Mouse (Mus musculus) neural tube, embryonic 12.5 days (tissue): Measurements from ENCODE around the gene N6amt1. TPM values are rescaled to one million over a fixed set of nuclear protein-coding genes. Genes with fewer than 3 reads are reported as not detected.

Experiments
- ATAC-seq: fragments of 200-750 bp; cut with Nextera tagmentation; 2 replicates; pipeline ENCODE4 v1.8.0; 2017; ENCODE audit warnings: low read depth, mild to moderate bottlenecking, moderate TSS enrichment, moderate library complexity; ENCODE audit not compliant: low FRiP score
- H3K27ac ChIP-seq: fragments of 300-500 bp; sonication (generic); 2 replicates; pipeline ENCODE4 v1.5.1; 2016
- H3K27me3 ChIP-seq: fragments of 300-500 bp; sonication (generic); replicated peaks from 2 replicates; pipeline ENCODE4 v1.6.1; 2016; ENCODE audit warnings: mild to moderate bottlenecking
- H3K36me3 ChIP-seq: fragments of 300-500 bp; sonication (generic); 2 replicates; pipeline ENCODE4 v1.6.1; 2016; ENCODE audit warnings: mild to moderate bottlenecking
- H3K4me1 ChIP-seq: fragments of 300-500 bp; sonication (generic); 2 replicates; pipeline ENCODE4 v1.6.1; 2016
- H3K4me2 ChIP-seq: fragments of 300-500 bp; sonication (generic); replicated peaks from 2 replicates; pipeline ENCODE4 v1.6.1; 2016; ENCODE audit warnings: mild to moderate bottlenecking
- H3K4me3 ChIP-seq: fragments of 300-500 bp; sonication (generic); 2 replicates; pipeline ENCODE4 v1.5.1; 2016
- H3K9ac ChIP-seq: fragments of 300-500 bp; sonication (generic); 2 replicates; pipeline ENCODE4 v1.6.1; 2016; ENCODE audit warnings: mild to moderate bottlenecking
- H3K9me3 ChIP-seq: fragments of 300-500 bp; sonication (generic); 2 replicates; pipeline ENCODE4 v1.6.1; 2016; ENCODE audit warnings: mild to moderate bottlenecking
- WGBS: fragments of 180-500 bp; shearing (Covaris S2); methylation state at CpG from one replicate; pipeline ENCODE4 v1.1.7; 2016; 5-methylcytosine and 5-hydroxymethylcytosine counted together
- polyA plus RNA-seq: library from polyadenylated mRNA; unstranded; fragments of >200 nt; fragmentation: Nextera tagmentation; extraction: Ambion mirVana; gene quantifications from 2 replicates; pipeline ENCODE4 v1.2.1, GENCODE M21; 2016

The N6amt1 gene
- 16.5 and 18.8 TPM in 2 replicates for polyA plus RNA-seq

DNA sequence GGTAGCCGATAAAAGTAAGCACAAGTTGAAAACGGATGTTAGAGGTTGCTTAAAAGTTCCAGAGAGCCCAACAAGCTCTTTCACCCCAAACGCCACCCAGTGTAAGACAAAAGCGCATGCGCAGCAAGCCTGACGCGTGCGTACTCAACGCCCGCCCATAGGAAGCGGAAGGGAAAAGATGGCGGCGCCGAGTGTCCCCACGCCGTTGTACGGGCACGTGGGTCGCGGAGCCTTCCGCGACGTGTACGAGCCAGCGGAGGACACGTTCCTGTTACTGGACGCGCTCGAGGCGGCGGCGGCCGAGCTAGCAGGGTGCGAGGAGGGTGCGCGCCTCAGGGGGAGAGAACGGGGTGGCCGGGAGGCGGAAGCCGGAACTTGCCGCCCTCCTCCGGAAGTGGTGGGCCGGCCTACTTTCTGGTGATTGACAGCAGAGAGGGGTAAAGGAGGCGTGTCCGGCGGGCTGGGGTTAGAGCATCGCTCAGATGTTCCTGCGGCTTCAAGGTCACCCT, at the start of gene N6amt1:
Gene N6amt1, plus strand, starts transcription at position 111 of the 509 bp plus-strand sequence.
- ATAC-seq, result peak; percentile 99
- Histone ChIP-seq H3K27ac (peak within 1 kb of the TSS; percentile 74; the same call in 1 of the 2 replicates), H3K9me3 (no peaks in the 10 kb centered on the region), H3K4me2 (peak within 1 kb of the TSS; percentile 53), H3K36me3 (0 out of 2 replicates have a peak, but pooled peaks cover 7% of the 10 kb centered on the region), H3K4me1 (no peaks in the 10 kb centered on the region), H3K27me3 (no peaks in the 10 kb centered on the region), H3K9ac (peak within 1 kb of the TSS; percentile 58), H3K4me3 (peak within 1 kb of the TSS; percentile 70)
- under 1% methylated on average over 48 of the region's 48 CpGs for WGBS

DNA sequence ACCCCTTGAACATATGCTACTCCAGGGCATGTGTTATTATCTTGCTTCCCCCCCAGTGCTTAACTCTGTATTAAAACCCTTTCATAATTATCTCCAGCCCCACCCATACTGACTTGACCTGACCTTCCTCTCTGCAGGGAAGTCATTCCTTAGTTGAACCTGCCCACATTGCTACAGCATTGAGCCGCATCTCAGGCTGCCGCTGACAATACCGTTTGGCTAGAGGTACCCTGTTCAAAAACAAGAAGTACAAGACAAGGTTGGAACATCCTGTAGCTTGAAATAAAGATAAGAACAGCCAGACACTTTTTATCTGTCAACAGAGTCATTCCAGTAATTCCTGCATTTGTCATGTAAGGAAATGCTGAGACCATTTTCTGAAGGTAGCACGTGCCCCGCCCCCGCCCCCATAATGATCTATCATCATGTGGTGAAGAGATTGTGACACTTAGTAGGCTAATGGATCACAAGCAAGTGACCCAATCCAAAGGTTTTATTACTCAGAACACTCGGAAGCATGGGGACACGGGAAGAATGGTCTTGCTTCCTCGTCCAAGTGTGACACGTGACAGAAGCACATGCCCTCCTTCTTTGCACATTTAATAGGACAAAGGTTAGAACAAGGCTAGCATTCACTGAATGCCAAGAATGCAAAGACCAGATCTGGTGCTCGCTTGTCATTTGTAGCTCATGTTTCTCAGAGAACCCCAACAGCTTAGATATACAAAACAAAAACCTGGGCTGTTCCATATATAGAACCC, 48.6 kb upstream of the N6amt1 start:
- H3K9ac ChIP-seq, result no peak overlapping the region
- H3K4me1 ChIP-seq, result no peaks in the 10 kb centered on the region
- H3K27me3 ChIP-seq, result no peaks in the 10 kb centered on the region
- 83% methylated on average over 11 of the region's 11 CpGs for WGBS
- no peak overlapping the region for H3K4me3 ChIP-seq
- H3K36me3 ChIP-seq, result no peaks in the 10 kb centered on the region
- H3K27ac ChIP-seq, result no peak overlapping the region
- no peak for ATAC-seq
- H3K4me2 ChIP-seq, result no peak overlapping the region
- no peaks in the 10 kb centered on the region for H3K9me3 ChIP-seq

DNA sequence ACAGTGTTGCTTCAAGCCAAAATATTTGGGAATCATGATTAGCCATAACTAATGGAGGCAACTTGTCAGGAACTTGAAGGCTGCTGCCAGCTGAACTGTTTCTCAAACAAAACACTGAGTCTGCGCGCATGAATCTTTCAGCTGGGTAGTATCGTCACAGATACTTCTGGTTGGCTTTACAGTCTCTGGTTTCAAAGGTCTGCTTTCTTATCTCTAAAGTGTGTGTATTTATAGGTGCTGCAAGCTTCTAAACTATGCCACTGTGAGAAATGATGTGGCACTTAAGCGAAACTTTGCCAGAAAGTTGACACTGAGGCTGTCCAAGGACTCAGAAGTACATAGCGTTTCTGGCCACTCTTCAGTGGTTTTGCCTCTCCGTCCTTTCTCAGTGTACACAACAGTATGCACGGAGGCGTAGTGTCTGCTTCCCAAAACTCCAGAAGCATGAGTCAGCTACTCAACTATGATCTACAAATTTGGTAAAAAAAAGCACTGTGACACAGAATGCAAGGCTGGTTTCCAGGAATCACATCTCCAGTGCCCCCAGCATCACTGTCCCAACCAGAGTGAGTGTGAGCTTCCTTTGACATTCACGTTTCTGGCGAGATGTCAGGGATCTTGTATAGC, 46.8 kb upstream of the N6amt1 start:
- no peaks in the 10 kb centered on the region for H3K4me1 ChIP-seq
- no peak overlapping the region for H3K9ac ChIP-seq
- no peak overlapping the region for H3K4me2 ChIP-seq
- WGBS, result 83% methylated on average over 10 of the region's 10 CpGs
- no peaks in the 10 kb centered on the region for H3K36me3 ChIP-seq
- no peaks in the 10 kb centered on the region for H3K9me3 ChIP-seq
- ATAC-seq, result no peak
- no peak overlapping the region for H3K27ac ChIP-seq
- no peaks in the 10 kb centered on the region for H3K27me3 ChIP-seq
- no peak overlapping the region for H3K4me3 ChIP-seq

- Histone ChIP-seq H3K9me3 (no peaks in the 10 kb centered on the region), H3K36me3 (no peaks in the 10 kb centered on the region), H3K27me3 (no peaks in the 10 kb centered on the region), H3K4me3 (no peak overlapping the region), H3K27ac (no peak overlapping the region), H3K4me2 (no peak overlapping the region), H3K4me1 (no peaks in the 10 kb centered on the region), H3K9ac (no peak overlapping the region)
- WGBS, result 89% methylated on average over 4 of the region's 4 CpGs
- ATAC-seq, result no peak
Observed at GRCm38 (mm10) chr16:87310659-87311058, 43.3 kb upstream of the N6amt1 start.

DNA sequence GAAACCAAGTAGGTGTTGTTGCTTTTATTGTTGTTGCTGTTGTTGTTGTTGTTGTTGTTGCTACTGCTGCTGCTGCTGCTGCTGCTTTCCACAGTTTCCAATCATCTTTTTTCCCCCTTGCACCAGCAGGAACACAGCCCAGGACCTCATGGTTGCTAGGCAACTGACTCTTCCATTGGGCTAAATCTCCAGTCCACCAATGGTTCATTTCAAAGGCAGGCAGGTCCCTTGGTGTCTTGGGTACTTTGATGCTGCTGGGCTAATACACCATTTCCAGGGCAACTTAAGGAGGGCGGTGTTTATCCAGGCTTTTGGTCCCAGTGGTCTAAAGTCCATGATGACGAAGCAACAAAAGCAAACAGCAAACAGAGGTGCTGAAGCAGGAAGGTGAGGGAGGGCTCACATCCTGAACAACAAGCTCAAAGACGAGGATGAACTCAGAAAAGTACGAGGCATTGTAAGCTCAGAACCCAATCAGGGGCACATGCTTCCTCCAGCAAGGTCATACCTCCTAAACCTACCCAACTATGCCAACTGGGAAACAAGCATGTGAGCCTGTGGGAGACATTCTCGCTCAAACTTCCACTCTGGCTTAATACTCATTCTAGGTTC, 35.7 kb upstream of the N6amt1 start:
- Histone ChIP-seq H3K4me3 (no peak overlapping the region), H3K4me1 (peaks cover 10% of the 10 kb centered on the region; the same call in 1 of the 2 replicates), H3K27me3 (no peaks in the 10 kb centered on the region), H3K9ac (no peak overlapping the region), H3K4me2 (no peak overlapping the region), H3K27ac (no peak overlapping the region), H3K36me3 (no peaks in the 10 kb centered on the region), H3K9me3 (no peaks in the 10 kb centered on the region)
- 61% methylated on average over 5 of the region's 5 CpGs for WGBS
- peak; percentile 62 for ATAC-seq

DNA sequence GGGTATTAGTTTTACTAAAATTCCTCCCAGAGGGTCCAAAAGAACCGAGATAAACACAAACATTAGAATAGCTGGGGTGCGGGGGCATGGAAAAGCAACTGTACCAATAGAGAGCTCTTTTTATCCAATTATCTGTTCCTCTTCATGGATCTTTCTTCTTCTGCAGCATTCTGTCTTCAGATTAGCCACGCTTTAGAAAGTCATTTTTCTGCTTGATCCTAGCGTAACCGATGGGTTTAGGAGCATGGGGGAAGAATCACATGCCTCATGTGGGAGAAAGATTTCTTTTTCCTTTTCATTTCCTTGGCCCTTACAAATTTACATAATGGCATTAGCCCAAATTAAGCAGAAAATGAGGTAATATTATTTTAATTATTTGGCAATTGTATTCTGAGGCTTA, 35.0 kb upstream of the N6amt1 start:
- peaks cover 10% of the 10 kb centered on the region; the same call in 1 of the 2 replicates for H3K4me1 ChIP-seq
- H3K9ac ChIP-seq, result no peak overlapping the region
- WGBS, result 30% methylated on average over 5 of the region's 5 CpGs
- no peaks in the 10 kb centered on the region for H3K36me3 ChIP-seq
- ATAC-seq, result peak; percentile 65; the same call in 1 of the 2 replicates
- H3K4me3 ChIP-seq, result no peak overlapping the region
- no peaks in the 10 kb centered on the region for H3K27me3 ChIP-seq
- no peak overlapping the region for H3K4me2 ChIP-seq
- H3K9me3 ChIP-seq, result no peaks in the 10 kb centered on the region
- no peak overlapping the region for H3K27ac ChIP-seq

DNA sequence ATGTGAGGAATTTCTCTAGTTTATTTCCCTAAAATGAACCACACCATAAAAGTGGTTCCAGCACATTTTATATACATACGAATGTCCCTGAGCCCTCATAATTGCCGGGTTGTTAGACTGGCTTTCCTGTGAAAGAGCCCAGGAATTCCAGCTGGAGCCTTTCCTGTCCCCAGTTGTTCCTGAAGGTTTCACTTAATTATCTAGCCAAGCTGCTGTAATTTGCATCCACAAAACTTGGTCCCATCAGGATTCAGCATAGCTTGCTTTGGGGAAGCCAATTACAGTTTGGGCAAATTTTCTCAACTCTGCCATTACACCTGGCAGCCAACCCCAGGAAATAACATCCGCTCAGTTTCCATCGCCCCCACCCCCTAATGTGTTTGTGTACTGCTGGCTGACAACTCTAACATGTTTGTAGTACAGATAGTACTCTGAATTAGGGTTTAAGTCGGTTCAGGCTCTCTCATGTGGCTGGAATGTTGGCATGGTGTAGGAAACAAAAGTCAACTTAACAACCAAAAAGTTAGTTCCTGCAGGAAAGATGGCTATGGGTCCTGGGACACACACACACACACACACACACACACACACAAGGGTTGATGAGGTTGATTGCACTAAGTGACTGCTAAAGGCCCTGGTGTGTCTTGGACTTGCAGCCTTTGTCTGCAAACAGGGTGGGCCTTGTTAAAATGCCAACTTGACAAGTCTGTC, 34.3 kb upstream of the N6amt1 start:
- peaks cover 10% of the 10 kb centered on the region; the same call in 1 of the 2 replicates for H3K4me1 ChIP-seq

GRCm38 (mm10) chr16:87320252-87320555, 33.8 kb upstream of the N6amt1 start:
- Histone ChIP-seq H3K36me3 (no peaks in the 10 kb centered on the region), H3K4me3 (no peak overlapping the region), H3K9me3 (no peaks in the 10 kb centered on the region), H3K4me2 (no peak overlapping the region), H3K27ac (no peak overlapping the region), H3K4me1 (peaks cover 10% of the 10 kb centered on the region; the same call in 1 of the 2 replicates), H3K9ac (no peak overlapping the region), H3K27me3 (no peaks in the 10 kb centered on the region)
- 24% methylated on average over 2 of the region's 2 CpGs for WGBS
- ATAC-seq, result no peak

More for the DNA sequence above, 34.3 kb upstream of the N6amt1 start:
- Histone ChIP-seq H3K9ac (no peak overlapping the region), H3K27ac (no peak overlapping the region), H3K9me3 (no peaks in the 10 kb centered on the region), H3K4me2 (no peak overlapping the region), H3K4me3 (no peak overlapping the region), H3K36me3 (no peaks in the 10 kb centered on the region), H3K27me3 (no peaks in the 10 kb centered on the region)
- 47% methylated on average over 5 of the region's 5 CpGs for WGBS
- ATAC-seq, result peak; percentile 34

DNA sequence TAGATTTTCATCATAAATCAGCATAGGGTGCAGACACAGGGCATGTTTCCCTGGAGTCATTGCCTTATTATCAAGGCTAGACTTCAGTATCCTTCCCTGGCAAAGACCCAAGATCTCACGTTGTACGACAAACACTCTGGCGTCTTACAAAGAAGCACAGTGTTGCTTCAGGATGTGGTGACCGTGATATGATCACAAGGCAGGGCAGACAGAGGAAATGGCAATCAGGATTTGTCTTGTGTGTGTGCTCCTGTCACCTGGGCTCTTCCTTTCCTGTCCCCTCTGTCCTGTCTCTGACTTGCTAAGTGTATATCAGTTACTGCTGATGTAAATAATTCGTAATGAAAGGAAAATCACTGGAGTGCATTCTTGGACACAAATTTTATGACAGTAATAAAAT, 29.4 kb upstream of the N6amt1 start:
- Histone ChIP-seq H3K9ac (no peak overlapping the region), H3K4me1 (peaks cover 3% of the 10 kb centered on the region; the same call in 1 of the 2 replicates), H3K9me3 (no peaks in the 10 kb centered on the region), H3K27me3 (no peaks in the 10 kb centered on the region), H3K4me3 (no peak overlapping the region), H3K27ac (no peak overlapping the region), H3K36me3 (no peaks in the 10 kb centered on the region), H3K4me2 (no peak overlapping the region)
- WGBS, result 80% methylated on average over 5 of the region's 5 CpGs
- ATAC-seq, result no peak

- no peaks in the 10 kb centered on the region for H3K36me3 ChIP-seq
Observed at GRCm38 (mm10) chr16:87329986-87330385, 24.0 kb upstream of the N6amt1 start.

GRCm38 (mm10) chr16:87334756-87335155, 19.2 kb upstream of the N6amt1 start:
- H3K4me1 ChIP-seq, result no peaks in the 10 kb centered on the region
- no peak overlapping the region for H3K4me3 ChIP-seq
- ATAC-seq, result no peak
- H3K36me3 ChIP-seq, result no peaks in the 10 kb centered on the region
- no peak overlapping the region for H3K27ac ChIP-seq
- no peaks in the 10 kb centered on the region for H3K27me3 ChIP-seq
- no peaks in the 10 kb centered on the region for H3K9me3 ChIP-seq
- 94% methylated on average over 3 of the region's 3 CpGs for WGBS
- no peak overlapping the region for H3K9ac ChIP-seq
- H3K4me2 ChIP-seq, result no peak overlapping the region

More at GRCm38 (mm10) chr16:87329986-87330385, 24.0 kb upstream of the N6amt1 start:
- ATAC-seq, result no peak
- H3K4me1 ChIP-seq, result no peaks in the 10 kb centered on the region
- no peaks in the 10 kb centered on the region for H3K27me3 ChIP-seq
- no peak overlapping the region for H3K4me3 ChIP-seq
- no peak overlapping the region for H3K27ac ChIP-seq
- WGBS, result 92% methylated on average over 3 of the region's 3 CpGs
- no peaks in the 10 kb centered on the region for H3K9me3 ChIP-seq
- no peak overlapping the region for H3K9ac ChIP-seq
- no peak overlapping the region for H3K4me2 ChIP-seq
